Mouse (Mus musculus) neural tube, embryonic 13.5 days (tissue): ENCODE data around the gene Tsx. TPM values are rescaled to one million over a fixed set of nuclear protein-coding genes. Genes with fewer than 3 reads are reported as not detected.
"Not testable (repeated sequence)": the region's sequence is repeated elsewhere in the genome, so short reads cannot be mapped to it uniquely, and the experiment has no call there.

Experiments
- ATAC-seq: fragments of 200-750 bp; cut with Nextera tagmentation; 2 replicates; pipeline ENCODE4 v1.8.0; 2017; ENCODE audit warnings: low read depth, mild to moderate bottlenecking, moderate TSS enrichment, moderate library complexity
- H3K27ac ChIP-seq: fragments of 300-500 bp; sonication (generic); replicated peaks from 2 replicates; pipeline ENCODE4 v1.5.1; 2015; ENCODE audit warnings: moderate library complexity, mild to moderate bottlenecking, inconsistent platforms
- H3K27me3 ChIP-seq: fragments of 300-500 bp; sonication (generic); 2 replicates; pipeline ENCODE4 v1.6.1; 2015; ENCODE audit warnings: mild to moderate bottlenecking, inconsistent platforms
- H3K36me3 ChIP-seq: fragments of 300-500 bp; sonication (generic); 2 replicates; pipeline ENCODE4 v1.6.1; 2015; ENCODE audit warnings: mild to moderate bottlenecking, inconsistent platforms
- H3K4me1 ChIP-seq: fragments of 300-500 bp; sonication (generic); replicated peaks from 2 replicates; pipeline ENCODE4 v1.6.1; 2015; ENCODE audit warnings: inconsistent platforms
- H3K4me2 ChIP-seq: fragments of 300-500 bp; sonication (generic); 2 replicates; pipeline ENCODE4 v1.6.1; 2015; ENCODE audit warnings: inconsistent platforms, mild to moderate bottlenecking, moderate library complexity
- H3K4me3 ChIP-seq: fragments of 300-500 bp; sonication (generic); 2 replicates; pipeline ENCODE4 v1.5.1; 2015; ENCODE audit warnings: mild to moderate bottlenecking, inconsistent platforms
- H3K9ac ChIP-seq: fragments of 300-500 bp; sonication (generic); 2 replicates; pipeline ENCODE4 v1.6.1; 2015; ENCODE audit warnings: moderate library complexity, mild to moderate bottlenecking, inconsistent platforms
- H3K9me3 ChIP-seq: fragments of 300-500 bp; sonication (generic); 2 replicates; pipeline ENCODE4 v1.6.1; 2016; ENCODE audit warnings: inconsistent platforms
- WGBS: fragments of 180-500 bp; shearing (Covaris S2); methylation state at CpG from one replicate; pipeline ENCODE4 v1.1.7; 2015; 5-methylcytosine and 5-hydroxymethylcytosine counted together
- polyA plus RNA-seq: library from polyadenylated mRNA; unstranded; fragments of >200 nt; fragmentation: Nextera tagmentation; extraction: Ambion mirVana; gene quantifications from 2 replicates; pipeline ENCODE4 v1.2.1, GENCODE M21; 2015

The Tsx gene
- polyA plus RNA-seq, 1 experiment from 2014 or later = 0.66 TPM

GRCm38 (mm10) chrX:103438023-103438422, 23.8 kb downstream of the Tsx start:
- Histone ChIP-seq H3K4me3 (no peak overlapping the region), H3K9me3 (no peaks in the 10 kb centered on the region), H3K27ac (no peak overlapping the region), H3K4me2 (no peak overlapping the region), H3K9ac (no peak overlapping the region), H3K27me3 (peaks cover 73% of the 10 kb centered on the region), H3K36me3 (no peaks in the 10 kb centered on the region), H3K4me1 (no peaks in the 10 kb centered on the region)
- no peak for ATAC-seq
- WGBS = 28% methylated on average over 9 of the region's 9 CpGs

DNA sequence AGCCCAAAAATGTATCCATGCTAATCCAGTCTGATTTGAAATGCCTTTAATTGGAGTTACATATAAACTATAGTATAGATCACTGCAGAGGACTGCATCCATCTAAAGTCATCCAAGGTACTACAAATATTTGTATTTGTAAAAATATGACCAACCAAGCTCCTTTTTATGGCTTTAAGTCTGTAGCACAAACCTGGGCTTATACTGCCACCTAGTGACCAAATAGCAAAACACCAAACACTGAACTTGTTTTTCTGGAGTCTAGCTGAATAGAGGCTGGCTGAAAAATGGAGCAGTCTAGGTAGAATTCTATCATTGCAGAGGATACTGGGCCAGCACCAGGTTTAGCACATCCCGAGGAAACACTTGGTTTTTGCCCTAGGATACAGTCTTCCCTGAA, 26.5 kb downstream of the Tsx start:
- Histone ChIP-seq H3K36me3 (no peaks in the 10 kb centered on the region), H3K27me3 (peaks cover 68% of the 10 kb centered on the region), H3K9me3 (no peaks in the 10 kb centered on the region), H3K9ac (no peak overlapping the region), H3K4me3 (no peak overlapping the region), H3K4me2 (no peak overlapping the region), H3K4me1 (no peaks in the 10 kb centered on the region), H3K27ac (no peak overlapping the region)
- 4% methylated on average over 1 of the region's 1 CpGs for WGBS
- ATAC-seq = no peak

DNA sequence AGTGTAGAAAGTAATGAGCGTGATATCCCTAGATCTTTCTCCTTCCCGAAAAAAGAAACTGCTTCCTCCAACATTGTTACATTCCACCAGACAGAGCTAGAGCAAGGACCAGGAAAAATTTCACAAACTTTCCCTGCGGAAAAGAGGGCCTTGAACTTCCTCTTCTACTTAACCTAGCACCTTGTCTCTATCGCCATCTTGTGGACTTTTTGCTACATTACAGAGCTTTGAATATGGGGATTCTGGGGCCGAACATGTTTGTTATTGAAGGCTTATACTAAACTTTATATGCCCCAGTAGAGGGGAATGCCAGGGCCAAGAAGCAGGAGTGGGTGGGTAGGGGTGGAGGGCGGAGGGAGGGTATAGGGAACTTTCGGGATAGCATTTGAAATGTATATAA, 29.5 kb downstream of the Tsx start:
- ATAC-seq = no peak
- no peaks in the 10 kb centered on the region for H3K36me3 ChIP-seq
- no peaks in the 10 kb centered on the region for H3K9me3 ChIP-seq
- peaks cover 67% of the 10 kb centered on the region for H3K27me3 ChIP-seq
- no peak overlapping the region for H3K27ac ChIP-seq
- H3K4me1 ChIP-seq = no peaks in the 10 kb centered on the region
- H3K9ac ChIP-seq = no peak overlapping the region
- no peak overlapping the region for H3K4me2 ChIP-seq
- H3K4me3 ChIP-seq = no peak overlapping the region
- WGBS = 37% methylated on average over 7 of the region's 7 CpGs

DNA sequence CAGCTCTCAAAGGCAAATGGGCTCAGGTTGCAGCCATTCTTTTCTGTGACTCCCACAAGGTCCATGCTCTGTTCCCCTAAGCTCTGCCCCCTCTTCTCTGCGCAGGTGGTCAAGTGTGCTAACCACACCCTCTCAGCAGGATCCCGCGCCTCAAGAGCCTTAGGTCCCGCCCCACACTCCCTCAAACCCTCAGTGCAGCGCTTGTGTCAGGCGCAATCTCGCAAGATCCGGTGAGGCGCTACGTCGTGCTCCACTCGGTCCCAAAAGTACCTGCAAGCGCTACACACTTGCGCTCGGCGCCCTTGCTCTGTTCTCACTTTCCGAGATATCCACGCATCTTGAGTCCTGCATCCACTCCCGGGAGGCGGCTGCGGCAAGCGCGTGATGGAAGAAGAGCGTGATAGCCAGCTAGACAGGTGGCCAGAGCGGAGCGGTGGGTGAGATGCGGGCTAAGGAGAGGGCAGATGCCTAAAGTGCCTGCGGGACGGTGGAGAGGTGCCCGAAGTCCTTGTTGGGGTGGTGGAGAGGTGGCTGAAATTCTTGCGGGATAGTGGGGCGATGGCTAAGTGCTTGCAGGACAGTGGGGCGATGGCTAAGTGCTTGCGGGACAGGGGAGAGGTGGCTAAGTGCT, 33.4 kb downstream of the Tsx start:
- WGBS = 8% methylated on average over 34 of the region's 34 CpGs
- H3K27ac ChIP-seq = no peak overlapping the region
- peak; percentile 27; the same call in 1 of the 2 replicates for ATAC-seq
- H3K9me3 ChIP-seq = no peaks in the 10 kb centered on the region
- H3K4me1 ChIP-seq = no peaks in the 10 kb centered on the region
- peaks cover 75% of the 10 kb centered on the region for H3K27me3 ChIP-seq
- peak overlapping the region; percentile 62 for H3K4me2 ChIP-seq
- peak overlapping the region; percentile 43; the same call in 1 of the 2 replicates for H3K9ac ChIP-seq
- H3K36me3 ChIP-seq = no peaks in the 10 kb centered on the region
- peak overlapping the region; percentile 31 for H3K4me3 ChIP-seq

- not testable (repeated sequence) for H3K4me1 ChIP-seq, H3K9ac ChIP-seq, H3K4me3 ChIP-seq, H3K9me3 ChIP-seq, H3K36me3 ChIP-seq, ATAC-seq, H3K27ac ChIP-seq
- Histone ChIP-seq H3K4me2 (peak overlapping the region; percentile 62), H3K27me3 (peaks cover 67% of the 10 kb centered on the region)
- 54% methylated on average over 12 of the region's 13 CpGs for WGBS
Observed at GRCm38 (mm10) chrX:103448429-103448828, 34.2 kb downstream of the Tsx start.

GRCm38 (mm10) chrX:103448943-103449722, 34.9 kb downstream of the Tsx start:
- not testable (repeated sequence) for ATAC-seq, H3K27ac ChIP-seq, H3K4me1 ChIP-seq, H3K36me3 ChIP-seq, H3K4me2 ChIP-seq, H3K9ac ChIP-seq, H3K9me3 ChIP-seq, H3K4me3 ChIP-seq
- WGBS = 75% methylated on average over 24 of the region's 27 CpGs
- peaks cover 65% of the 10 kb centered on the region for H3K27me3 ChIP-seq

DNA sequence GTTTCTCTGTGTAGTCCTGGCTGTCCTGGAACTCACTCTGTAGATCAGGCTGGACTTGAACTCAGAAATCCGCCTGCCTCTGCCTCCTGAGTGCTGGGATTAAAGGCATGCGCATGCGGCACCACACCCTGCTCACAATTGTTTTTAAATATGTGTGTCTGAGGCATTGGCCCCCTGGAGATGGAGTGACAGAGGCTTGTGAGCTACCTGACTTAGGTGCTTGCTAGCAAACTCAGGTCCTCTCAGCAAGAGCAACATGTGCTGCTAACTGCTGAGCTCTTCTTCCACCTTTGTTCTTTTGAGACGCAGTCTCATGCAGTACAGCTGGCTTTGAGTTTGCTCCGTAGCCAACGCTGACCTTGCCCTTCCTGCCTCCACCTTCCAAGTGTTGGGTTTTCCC, 38.5 kb downstream of the Tsx start:
- Histone ChIP-seq H3K36me3 (no peaks in the 10 kb centered on the region), H3K4me2 (no peak overlapping the region), H3K27ac (no peak overlapping the region), H3K9me3 (no peaks in the 10 kb centered on the region), H3K4me3 (no peak overlapping the region), H3K9ac (no peak overlapping the region), H3K4me1 (no peaks in the 10 kb centered on the region), H3K27me3 (peaks cover 34% of the 10 kb centered on the region)
- 81% methylated on average over 6 of the region's 6 CpGs for WGBS
- ATAC-seq = no peak

DNA sequence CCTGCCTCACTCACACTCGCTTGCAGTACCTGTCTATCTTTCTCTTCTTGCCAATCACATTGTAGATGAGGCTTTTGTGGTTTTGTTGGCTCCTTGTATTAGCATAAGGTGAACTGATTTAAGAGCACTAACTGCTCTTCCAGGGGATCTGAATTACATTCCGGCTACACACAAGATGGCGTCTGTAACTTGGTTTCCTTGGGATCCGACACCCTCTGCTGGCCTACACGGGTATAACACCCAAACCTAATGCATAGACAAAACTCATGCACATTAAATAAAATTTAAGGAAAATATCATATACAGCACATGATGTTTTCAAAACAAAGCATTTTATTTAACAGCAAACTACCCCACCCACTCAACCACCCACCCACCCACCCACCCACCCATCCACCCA, 45.8 kb downstream of the Tsx start:
- no peak for ATAC-seq
- Histone ChIP-seq H3K9ac (no peak overlapping the region), H3K36me3 (no peaks in the 10 kb centered on the region), H3K4me3 (no peak overlapping the region), H3K27me3 (no peaks in the 10 kb centered on the region), H3K9me3 (no peaks in the 10 kb centered on the region), H3K4me2 (no peak overlapping the region), H3K27ac (no peak overlapping the region), H3K4me1 (no peaks in the 10 kb centered on the region)
- 77% methylated on average over 5 of the region's 5 CpGs for WGBS

DNA sequence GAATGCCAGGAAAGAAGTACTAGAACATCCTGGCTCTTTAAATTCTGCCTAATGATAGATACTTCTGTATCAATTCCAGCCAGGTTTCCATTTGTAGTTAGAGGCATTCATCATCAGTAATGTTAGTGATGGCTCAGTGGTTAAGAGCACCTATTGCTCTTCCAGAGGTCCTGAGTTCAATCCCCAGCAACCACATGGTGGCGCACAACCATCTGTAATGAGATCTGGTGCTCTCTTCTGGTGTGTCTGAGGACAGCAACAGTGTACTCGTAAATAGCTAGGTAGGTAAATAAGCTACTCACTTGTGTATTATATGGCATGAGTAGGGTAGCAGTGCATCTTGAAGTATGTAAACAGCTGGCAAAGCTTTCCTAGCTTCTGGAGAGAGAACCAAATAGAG, 54.7 kb downstream of the Tsx start:
- no peak overlapping the region for H3K4me2 ChIP-seq
- no peaks in the 10 kb centered on the region for H3K9me3 ChIP-seq
- no peak overlapping the region for H3K4me3 ChIP-seq
- no peaks in the 10 kb centered on the region for H3K27me3 ChIP-seq
- H3K9ac ChIP-seq = no peak overlapping the region
- no peaks in the 10 kb centered on the region for H3K4me1 ChIP-seq
- no peak overlapping the region for H3K27ac ChIP-seq
- no peaks in the 10 kb centered on the region for H3K36me3 ChIP-seq
- no peak for ATAC-seq
- 78% methylated on average over 2 of the region's 2 CpGs for WGBS

- Histone ChIP-seq H3K9me3 (no peaks in the 10 kb centered on the region), H3K4me3 (no peak overlapping the region), H3K4me2 (no peak overlapping the region), H3K4me1 (no peaks in the 10 kb centered on the region), H3K36me3 (no peaks in the 10 kb centered on the region), H3K9ac (no peak overlapping the region), H3K27ac (no peak overlapping the region), H3K27me3 (no peaks in the 10 kb centered on the region)
- no peak for ATAC-seq
- WGBS = 70% methylated on average over 3 of the region's 3 CpGs
Observed at GRCm38 (mm10) chrX:103472346-103472745, 58.1 kb downstream of the Tsx start.
